Mouse (Mus musculus) ES-E14 (cell line): Measurements from ENCODE around the gene Fsd2.

Source experiments
- CHD2 ChIP-seq: IDR thresholded peaks from 2 replicates; pipeline ENCODE4 v1.6.1; 2014; ENCODE audit warnings: mild to moderate bottlenecking, low read depth, low read length, inconsistent platforms
- HCFC1 ChIP-seq: IDR thresholded peaks from 2 replicates; pipeline ENCODE4 v1.6.1; 2012; ENCODE audit warnings: low read length, inconsistent platforms, borderline replicate concordance; ENCODE audit not compliant: insufficient read depth
- MAFK ChIP-seq: IDR thresholded peaks from 2 replicates; pipeline ENCODE4 v1.6.1; 2014; ENCODE audit warnings: mild to moderate bottlenecking, low read depth, low read length, inconsistent platforms; ENCODE audit not compliant: insufficient read depth
- ZC3H11A ChIP-seq: IDR thresholded peaks from 2 replicates; pipeline ENCODE4 v1.6.1; 2012; ENCODE audit warnings: low read depth, mild to moderate bottlenecking, inconsistent platforms, low read length, borderline replicate concordance
- ZNF384 ChIP-seq: IDR thresholded peaks from 2 replicates; pipeline ENCODE4 v1.6.1; 2012; ENCODE audit warnings: low read depth, low read length, inconsistent platforms

DNA sequence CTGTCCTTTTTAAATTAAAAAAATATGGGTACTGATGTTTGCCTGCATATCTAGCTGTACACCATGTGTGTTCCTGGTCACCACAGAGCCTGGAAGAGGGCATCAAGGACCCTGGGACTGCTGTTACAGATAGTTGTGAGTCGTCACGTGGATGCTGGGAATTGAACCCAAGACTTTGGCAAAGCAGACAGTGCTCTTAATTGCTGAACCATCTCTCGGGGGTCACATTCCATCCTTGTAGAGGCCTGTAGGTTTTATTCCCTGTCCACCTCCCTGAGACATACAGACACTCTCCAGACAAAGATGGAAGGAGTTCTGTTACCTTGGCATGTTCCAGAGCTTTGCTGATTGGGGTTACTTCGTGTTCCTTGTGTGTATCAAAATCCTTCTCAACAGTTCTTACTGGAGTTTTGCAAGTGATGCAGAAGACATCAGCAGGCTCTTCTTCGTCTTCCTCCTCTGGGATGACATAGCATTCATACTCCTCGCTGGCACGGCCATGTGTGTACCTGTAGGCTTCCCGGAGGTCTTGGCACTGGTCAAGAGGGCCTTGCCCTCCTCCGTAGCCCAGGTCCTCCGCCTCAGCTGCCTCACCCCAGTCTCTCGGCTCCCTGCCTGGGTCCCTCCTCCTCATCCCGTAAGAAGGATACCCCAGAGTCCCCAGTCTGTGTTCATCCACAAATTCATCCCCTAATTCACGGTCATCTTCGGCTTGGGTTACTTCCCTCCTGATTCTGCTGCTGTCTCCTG lies 7.3 kb downstream of the Fsd2 start:
- TF ChIP-seq MAFK: no peak
- TF ChIP-seq HCFC1: no peak
- TF ChIP-seq ZC3H11A: no peak
- no peak for TF ChIP-seq ZNF384
- no peak for TF ChIP-seq CHD2
